Mouse (Mus musculus) limb, embryonic 14.5 days (tissue): ENCODE data around the gene Bmyc. TPM values are rescaled to one million over a fixed set of nuclear protein-coding genes. Genes with fewer than 3 reads are reported as not detected.
A peak's percentile ranks its signal among the peaks of the same experiment; 100 is the strongest.
"Not testable (repeated sequence)": the region's sequence is repeated elsewhere in the genome, so short reads cannot be mapped to it uniquely, and the experiment has no call there.

Experiments
- ATAC-seq: fragments of 200-750 bp; cut with Nextera tagmentation; 2 replicates; pipeline ENCODE4 v1.8.0; 2017; ENCODE audit warnings: low read depth, moderate number of reproducible peaks, moderate TSS enrichment; ENCODE audit not compliant: low FRiP score
- DNase-seq: peaks from one replicate; pipeline ENCODE4 v3.0.0-alpha.2; 2015; ENCODE audit warnings: low spot score
- H3K27ac ChIP-seq: fragments of 300-500 bp; sonication (generic); replicated peaks from 2 replicates; pipeline ENCODE4 v1.5.1; 2014; ENCODE audit warnings: low read depth, mild to moderate bottlenecking, low read length, moderate library complexity, mixed read lengths
- H3K27me3 ChIP-seq: fragments of 300-500 bp; sonication (generic); 2 replicates; pipeline ENCODE4 v1.6.1; 2014; ENCODE audit warnings: low read length, mixed read lengths; ENCODE audit not compliant: control insufficient read depth, insufficient read depth
- H3K36me3 ChIP-seq: fragments of 300-500 bp; sonication (generic); 2 replicates; pipeline ENCODE4 v1.6.1; 2014; ENCODE audit warnings: mild to moderate bottlenecking, low read length, moderate library complexity, mixed read lengths; ENCODE audit not compliant: control insufficient read depth, insufficient read depth
- H3K4me1 ChIP-seq: fragments of 300-500 bp; sonication (generic); 2 replicates; pipeline ENCODE4 v1.6.1; 2014; ENCODE audit warnings: antibody characterized with exemption, low read length, mixed read lengths; ENCODE audit not compliant: control insufficient read depth, insufficient read depth
- H3K4me2 ChIP-seq: fragments of 300-500 bp; sonication (generic); replicated peaks from 2 replicates; pipeline ENCODE4 v1.6.1; 2014; ENCODE audit warnings: low read depth, mild to moderate bottlenecking, low read length, moderate library complexity; ENCODE audit not compliant: severe bottlenecking
- H3K4me3 ChIP-seq: fragments of 300-500 bp; sonication (generic); replicated peaks from 2 replicates; pipeline ENCODE4 v1.5.1; 2014; ENCODE audit warnings: low read length
- H3K9ac ChIP-seq: fragments of 300-500 bp; sonication (generic); 2 replicates; pipeline ENCODE4 v1.6.1; 2014; ENCODE audit warnings: mild to moderate bottlenecking, low read depth, low read length, moderate library complexity; ENCODE audit not compliant: severe bottlenecking
- H3K9me3 ChIP-seq: fragments of 300-500 bp; sonication (generic); 2 replicates; pipeline ENCODE4 v1.6.1; 2016; ENCODE audit warnings: low read length; ENCODE audit not compliant: control insufficient read depth
- POLR2A ChIP-seq: fragments of 200-500 bp; IDR thresholded peaks from 2 replicates; pipeline ENCODE4 v1.8.0; 2012; ENCODE audit warnings: inconsistent platforms, mild to moderate bottlenecking, moderate library complexity, borderline replicate concordance; ENCODE audit not compliant: insufficient read depth, insufficient read length; ENCODE audit errors: extremely low read depth
- WGBS: fragments of 180-500 bp; shearing (Covaris S2); extraction: QIAGEN DNeasy Blood & Tissue Kit; methylation state at CpG from one replicate; pipeline ENCODE4 v1.1.7; 2014; 5-methylcytosine and 5-hydroxymethylcytosine counted together
- polyA plus RNA-seq, 2 experiments: library from polyadenylated mRNA; depleted of rRNA in 1 of 2; stranded (reverse) in 1 of 2; unstranded in 1 of 2; fragments of >200 nt; fragmentation: Nextera tagmentation in 1 of 2; extraction: Ambion mirVana in 1 of 2; gene quantifications; 2 replicates each; pipeline versions ENCODE4 v1.2.1 to v1.2.3; 2012 to 2014

Gene Bmyc
- polyA plus RNA-seq, 2 experiments: 66.3 to 93.5 TPM

GRCm38 (mm10) chr2:25686941-25687340 lies 19.6 kb upstream of the Bmyc start:
- DNase-seq: no peak
- no peak for TF ChIP-seq POLR2A
- Histone ChIP-seq H3K4me3 (no peak overlapping the region), H3K27ac (no peak overlapping the region), H3K36me3 (no peaks in the 10 kb centered on the region), H3K9ac (no peak overlapping the region), H3K9me3 (no peaks in the 10 kb centered on the region), H3K4me2 (no peak overlapping the region), H3K27me3 (no peaks in the 10 kb centered on the region), H3K4me1 (no peaks in the 10 kb centered on the region)
- WGBS: 43% methylated on average over 4 of the region's 4 CpGs
- ATAC-seq: no peak

- TF ChIP-seq POLR2A: no peak
Measured at GRCm38 (mm10) chr2:25694605-25695004, 11.9 kb upstream of the Bmyc start.

GRCm38 (mm10) chr2:25696951-25697350 lies 9.6 kb upstream of the Bmyc start:
- Histone ChIP-seq H3K36me3 (no peaks in the 10 kb centered on the region), H3K4me1 (no peaks in the 10 kb centered on the region), H3K9me3 (no peaks in the 10 kb centered on the region), H3K4me3 (no peak overlapping the region), H3K27ac (no peak overlapping the region), H3K9ac (no peak overlapping the region), H3K4me2 (no peak overlapping the region), H3K27me3 (no peaks in the 10 kb centered on the region)
- DNase-seq: no peak
- no peak for ATAC-seq
- TF ChIP-seq POLR2A: no peak
- 61% methylated on average over 4 of the region's 4 CpGs for WGBS

More at GRCm38 (mm10) chr2:25694605-25695004, 11.9 kb upstream of the Bmyc start:
- Histone ChIP-seq H3K9ac (no peak overlapping the region), H3K4me2 (no peak overlapping the region), H3K4me3 (no peak overlapping the region), H3K9me3 (no peaks in the 10 kb centered on the region), H3K27me3 (no peaks in the 10 kb centered on the region), H3K4me1 (no peaks in the 10 kb centered on the region), H3K27ac (no peak overlapping the region), H3K36me3 (no peaks in the 10 kb centered on the region)
- ATAC-seq: no peak
- peak; percentile 69 for DNase-seq

GRCm38 (mm10) chr2:25698696-25699095 lies 7.8 kb upstream of the Bmyc start:
- Histone ChIP-seq H3K4me1 (no peaks in the 10 kb centered on the region), H3K4me2 (no peak overlapping the region), H3K36me3 (no peaks in the 10 kb centered on the region), H3K4me3 (no peak overlapping the region), H3K9ac (no peak overlapping the region), H3K27ac (no peak overlapping the region), H3K27me3 (no peaks in the 10 kb centered on the region), H3K9me3 (no peaks in the 10 kb centered on the region)
- DNase-seq: no peak
- 89% methylated on average over 2 of the region's 2 CpGs for WGBS
- ATAC-seq: no peak
- TF ChIP-seq POLR2A: no peak

- 77% methylated on average over 3 of the region's 3 CpGs for WGBS
- not testable (repeated sequence) for H3K9me3 ChIP-seq, H3K9ac ChIP-seq, H3K4me2 ChIP-seq, H3K27ac ChIP-seq, H3K36me3 ChIP-seq, ATAC-seq, DNase-seq, H3K27me3 ChIP-seq, H3K4me3 ChIP-seq, H3K4me1 ChIP-seq
Measured at GRCm38 (mm10) chr2:25699743-25700142, 6.8 kb upstream of the Bmyc start, which contains the start of gene Obp2a. Obp2a (plus strand) TSS chr2:25700043.

GRCm38 (mm10) chr2:25701001-25701400 lies 5.5 kb upstream of the Bmyc start:
- H3K27ac ChIP-seq: no peak overlapping the region
- H3K4me1 ChIP-seq: no peaks in the 10 kb centered on the region
- DNase-seq (no peak), ATAC-seq (no peak)
- H3K9me3 ChIP-seq: no peaks in the 10 kb centered on the region
- no peak for TF ChIP-seq POLR2A
- no peaks in the 10 kb centered on the region for H3K27me3 ChIP-seq
- H3K9ac ChIP-seq: no peak overlapping the region
- H3K36me3 ChIP-seq: no peaks in the 10 kb centered on the region
- WGBS: 67% methylated on average over 5 of the region's 5 CpGs
- H3K4me2 ChIP-seq: no peak overlapping the region
- H3K4me3 ChIP-seq: no peak overlapping the region
